Mouse (Mus musculus): ENCODE results near the gene Slc22a23. TPM values are rescaled to one million over a fixed set of nuclear protein-coding genes. Genes with fewer than 3 reads are reported as not detected.

Gene Slc22a23
- polyA plus RNA-seq, 1 experiment from 2014 or later, result 3.6 TPM

DNA sequence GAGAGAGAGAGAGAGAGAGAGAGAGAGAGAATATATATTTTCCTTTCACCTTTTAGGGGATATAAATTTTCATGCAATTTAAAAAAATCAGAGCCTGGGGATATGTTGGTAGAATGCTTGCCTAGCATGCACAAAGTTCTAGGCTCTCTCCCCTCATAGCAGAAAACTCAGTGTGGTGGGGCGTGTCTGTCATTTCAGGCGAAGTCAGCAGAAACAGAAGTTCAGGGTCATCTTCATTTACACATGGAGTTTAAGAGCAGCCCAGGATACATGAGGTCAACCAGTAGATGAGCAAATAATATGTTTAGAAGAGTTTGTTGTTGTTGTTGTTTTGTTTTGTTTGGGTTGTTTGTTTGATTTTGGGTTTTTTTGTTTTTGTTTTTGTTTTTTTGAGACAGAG is 33.4 kb downstream of the Slc22a23 start:
- H3K27ac ChIP-seq (ENCODE audit: low read length), result no peak overlapping the region
- no peak overlapping the region for H3K4me3 ChIP-seq (replicated peaks; ENCODE audit: low read length)
- no peaks in the 10 kb centered on the region for H3K36me3 ChIP-seq (ENCODE audit: control insufficient read depth, insufficient read depth, low read length)
- WGBS, result 61% methylated on average over 2 of the region's 2 CpGs
- H3K4me2 ChIP-seq (ENCODE audit: low read depth, low read length), result no peak overlapping the region
- H3K27me3 ChIP-seq (ENCODE audit: control insufficient read depth, insufficient read depth, low read length), result no peaks in the 10 kb centered on the region
- no peak overlapping the region for H3K9ac ChIP-seq (ENCODE audit: low read length)
- no peak for ATAC-seq (ENCODE audit: insufficient read depth, low FRiP score)
- H3K9me3 ChIP-seq (replicated peaks; ENCODE audit: control insufficient read depth, low read length), result no peaks in the 10 kb centered on the region
- H3K4me1 ChIP-seq (ENCODE audit: control insufficient read depth, insufficient read depth, low read length), result 0 out of 2 replicates have a peak, but pooled peaks cover 4% of the 10 kb centered on the region

DNA sequence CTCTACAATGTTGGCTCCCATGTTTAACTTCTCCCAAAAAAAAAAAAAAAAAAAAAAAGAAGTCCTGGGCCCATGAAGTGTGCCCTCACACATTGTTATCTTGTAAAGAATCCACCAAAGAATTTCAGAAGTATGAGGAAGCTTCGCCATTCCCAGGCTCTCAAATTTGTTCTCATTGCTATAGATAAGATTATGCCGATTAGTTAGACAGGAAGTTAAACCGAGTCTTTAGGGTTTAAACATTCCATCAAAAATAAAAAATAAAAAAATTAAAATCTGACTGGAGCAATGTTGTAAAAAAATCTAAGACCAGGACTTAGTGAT is 36.4 kb downstream of the Slc22a23 start:
- H3K4me2 ChIP-seq (ENCODE audit: low read depth, low read length), result no peak overlapping the region
- H3K36me3 ChIP-seq (ENCODE audit: control insufficient read depth, insufficient read depth, low read length), result no peaks in the 10 kb centered on the region
- no peak overlapping the region for H3K9ac ChIP-seq (ENCODE audit: low read length)
- no peak for ATAC-seq (ENCODE audit: insufficient read depth, low FRiP score)
- no peak overlapping the region for H3K4me3 ChIP-seq (replicated peaks; ENCODE audit: low read length)
- H3K27me3 ChIP-seq (ENCODE audit: control insufficient read depth, insufficient read depth, low read length), result no peaks in the 10 kb centered on the region
- H3K4me1 ChIP-seq (ENCODE audit: control insufficient read depth, insufficient read depth, low read length), result 0 out of 2 replicates have a peak, but pooled peaks cover 4% of the 10 kb centered on the region
- 60% methylated on average over 3 of the region's 3 CpGs for WGBS
- no peaks in the 10 kb centered on the region for H3K9me3 ChIP-seq (replicated peaks; ENCODE audit: control insufficient read depth, low read length)
- H3K27ac ChIP-seq (ENCODE audit: low read length), result no peak overlapping the region

DNA sequence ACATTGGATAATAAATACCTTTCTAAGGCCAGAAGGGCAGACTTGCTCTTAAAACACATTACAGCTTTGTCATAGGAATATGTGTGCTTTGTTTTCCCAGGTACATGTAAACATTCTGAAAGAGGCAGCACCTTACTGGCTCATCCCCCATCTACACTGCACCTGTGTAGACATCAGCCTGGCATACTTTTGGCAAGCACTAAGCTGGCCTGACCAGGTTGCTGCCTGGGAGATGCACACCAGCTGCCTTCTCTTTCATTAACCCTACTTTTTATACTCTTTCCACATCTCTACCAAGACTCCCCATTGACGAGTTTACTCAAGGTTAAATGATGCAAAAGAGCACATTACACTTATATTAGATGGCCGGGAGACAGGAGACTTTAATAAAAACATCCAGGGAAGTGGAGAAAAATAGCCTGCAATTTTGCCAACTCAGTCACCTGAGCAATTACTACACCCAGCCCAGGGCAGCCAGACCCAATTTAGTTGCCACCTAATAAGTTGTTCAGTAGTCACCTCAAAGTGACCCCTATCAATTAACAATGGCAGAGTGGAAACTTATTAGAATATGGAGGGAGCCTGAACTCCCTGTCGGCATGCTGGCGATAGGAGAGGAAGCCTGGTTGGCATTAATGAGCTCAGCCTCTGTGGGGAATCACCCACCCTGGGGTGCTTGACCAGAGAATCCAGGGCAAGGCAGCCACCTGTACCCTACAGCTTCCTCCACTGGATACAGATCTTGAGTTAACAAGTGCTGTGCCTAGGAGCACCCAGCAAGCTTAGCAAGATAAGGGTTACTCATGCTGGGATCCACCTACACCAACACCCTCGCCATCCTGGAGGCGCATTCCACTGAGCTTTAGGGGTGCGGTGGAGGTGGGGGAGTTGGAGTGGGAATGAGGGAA is 37.0 kb downstream of the Slc22a23 start:
- Histone ChIP-seq H3K27me3 (ENCODE audit: control insufficient read depth, insufficient read depth, low read length) (no peaks in the 10 kb centered on the region), H3K4me3 (replicated peaks; ENCODE audit: low read length) (no peak overlapping the region), H3K36me3 (ENCODE audit: control insufficient read depth, insufficient read depth, low read length) (no peaks in the 10 kb centered on the region), H3K27ac (ENCODE audit: low read length) (no peak overlapping the region), H3K4me1 (ENCODE audit: control insufficient read depth, insufficient read depth, low read length) (0 out of 2 replicates have a peak, but pooled peaks cover 4% of the 10 kb centered on the region), H3K4me2 (ENCODE audit: low read depth, low read length) (no peak overlapping the region), H3K9ac (ENCODE audit: low read length) (no peak overlapping the region), H3K9me3 (replicated peaks; ENCODE audit: control insufficient read depth, low read length) (no peaks in the 10 kb centered on the region)
- 60% methylated on average over 7 of the region's 7 CpGs for WGBS
- 0 out of 2 replicates have a peak, but pooled peaks have one; percentile 57 for ATAC-seq (ENCODE audit: insufficient read depth, low FRiP score)

GRCm38 (mm10) chr13:34305964-34306671 is 38.9 kb downstream of the Slc22a23 start:
- Histone ChIP-seq H3K4me3 (replicated peaks; ENCODE audit: low read length) (no peak overlapping the region), H3K9ac (ENCODE audit: low read length) (no peak overlapping the region), H3K36me3 (ENCODE audit: control insufficient read depth, insufficient read depth, low read length) (no peaks in the 10 kb centered on the region), H3K9me3 (replicated peaks; ENCODE audit: control insufficient read depth, low read length) (no peaks in the 10 kb centered on the region), H3K27me3 (ENCODE audit: control insufficient read depth, insufficient read depth, low read length) (no peaks in the 10 kb centered on the region), H3K27ac (ENCODE audit: low read length) (no peak overlapping the region), H3K4me2 (ENCODE audit: low read depth, low read length) (no peak overlapping the region), H3K4me1 (ENCODE audit: control insufficient read depth, insufficient read depth, low read length) (0 out of 2 replicates have a peak, but pooled peaks cover 4% of the 10 kb centered on the region)
- 91% methylated on average over 2 of the region's 2 CpGs for WGBS
- no peak for ATAC-seq (ENCODE audit: insufficient read depth, low FRiP score)

DNA sequence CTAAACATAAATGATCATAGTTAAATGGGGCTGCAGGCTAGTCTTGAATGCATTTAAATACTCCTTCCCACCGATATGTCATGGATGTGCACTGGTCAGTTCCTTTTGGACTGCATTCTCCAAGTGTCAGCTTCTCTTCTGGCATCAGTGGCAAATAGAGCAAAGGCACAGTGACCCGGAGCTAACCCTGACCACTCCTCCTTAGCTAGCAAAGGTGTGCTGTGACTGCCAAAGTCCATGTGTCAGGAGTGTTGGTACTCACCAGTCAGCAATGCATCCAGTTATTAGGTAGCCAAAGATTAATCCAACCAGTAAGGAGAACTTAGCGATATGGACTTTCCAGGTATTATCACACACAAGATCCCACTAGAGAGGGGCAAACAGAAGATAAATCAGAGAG is 40.1 kb downstream of the Slc22a23 start:
- 74% methylated on average over 3 of the region's 3 CpGs for WGBS
- ATAC-seq (ENCODE audit: insufficient read depth, low FRiP score), result peak; percentile 67; the same call in 1 of the 2 replicates
- H3K36me3 ChIP-seq (ENCODE audit: control insufficient read depth, insufficient read depth, low read length), result no peaks in the 10 kb centered on the region
- H3K27ac ChIP-seq (ENCODE audit: low read length), result no peak overlapping the region
- peaks cover 4% of the 10 kb centered on the region; the same call in 1 of the 2 replicates for H3K4me1 ChIP-seq (ENCODE audit: control insufficient read depth, insufficient read depth, low read length)
- H3K4me3 ChIP-seq (replicated peaks; ENCODE audit: low read length), result no peak overlapping the region
- no peaks in the 10 kb centered on the region for H3K9me3 ChIP-seq (replicated peaks; ENCODE audit: control insufficient read depth, low read length)
- H3K27me3 ChIP-seq (ENCODE audit: control insufficient read depth, insufficient read depth, low read length), result no peaks in the 10 kb centered on the region
- H3K4me2 ChIP-seq (ENCODE audit: low read depth, low read length), result no peak overlapping the region
- H3K9ac ChIP-seq (ENCODE audit: low read length), result no peak overlapping the region

- Histone ChIP-seq H3K4me3 (replicated peaks; ENCODE audit: low read length) (no peak overlapping the region), H3K36me3 (ENCODE audit: control insufficient read depth, insufficient read depth, low read length) (no peaks in the 10 kb centered on the region), H3K4me2 (ENCODE audit: low read depth, low read length) (no peak overlapping the region), H3K27ac (ENCODE audit: low read length) (no peak overlapping the region), H3K27me3 (ENCODE audit: control insufficient read depth, insufficient read depth, low read length) (no peaks in the 10 kb centered on the region), H3K9me3 (replicated peaks; ENCODE audit: control insufficient read depth, low read length) (no peaks in the 10 kb centered on the region), H3K9ac (ENCODE audit: low read length) (no peak overlapping the region), H3K4me1 (ENCODE audit: control insufficient read depth, insufficient read depth, low read length) (peaks cover 8% of the 10 kb centered on the region; the same call in 1 of the 2 replicates)
- WGBS, result 55% methylated on average over 6 of the region's 6 CpGs
- no peak for ATAC-seq (ENCODE audit: insufficient read depth, low FRiP score)
These were observed 41.5 kb downstream of the Slc22a23 start for GRCm38 (mm10) chr13:34303386-34304016.

DNA sequence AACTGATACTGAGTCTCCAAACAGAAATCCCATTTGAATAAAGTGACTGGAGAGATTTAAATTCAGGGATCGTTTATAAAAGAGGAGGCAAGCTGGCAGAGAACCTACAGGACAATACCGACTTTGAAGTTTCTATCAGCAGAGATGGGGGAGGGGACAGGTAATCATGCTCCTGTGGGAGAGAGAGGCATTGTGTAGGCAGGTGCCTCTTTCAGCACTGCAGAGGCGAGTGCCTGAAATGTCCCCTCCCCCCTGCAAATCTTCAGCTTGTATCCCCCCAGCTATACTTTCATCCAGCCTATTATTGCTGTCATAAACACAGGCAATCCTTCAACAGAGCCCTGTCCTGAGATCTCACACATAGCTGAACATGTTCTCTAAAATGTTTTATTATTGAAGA is 43.4 kb downstream of the Slc22a23 start:
- Histone ChIP-seq H3K4me1 (ENCODE audit: control insufficient read depth, insufficient read depth, low read length) (peaks cover 4% of the 10 kb centered on the region; the same call in 1 of the 2 replicates), H3K4me2 (ENCODE audit: low read depth, low read length) (no peak overlapping the region), H3K27ac (ENCODE audit: low read length) (no peak overlapping the region), H3K9ac (ENCODE audit: low read length) (no peak overlapping the region), H3K36me3 (ENCODE audit: control insufficient read depth, insufficient read depth, low read length) (no peaks in the 10 kb centered on the region), H3K4me3 (replicated peaks; ENCODE audit: low read length) (no peak overlapping the region), H3K9me3 (replicated peaks; ENCODE audit: control insufficient read depth, low read length) (no peaks in the 10 kb centered on the region), H3K27me3 (ENCODE audit: control insufficient read depth, insufficient read depth, low read length) (no peaks in the 10 kb centered on the region)
- 38% methylated on average over 3 of the region's 3 CpGs for WGBS
- ATAC-seq (ENCODE audit: insufficient read depth, low FRiP score), result no peak

DNA sequence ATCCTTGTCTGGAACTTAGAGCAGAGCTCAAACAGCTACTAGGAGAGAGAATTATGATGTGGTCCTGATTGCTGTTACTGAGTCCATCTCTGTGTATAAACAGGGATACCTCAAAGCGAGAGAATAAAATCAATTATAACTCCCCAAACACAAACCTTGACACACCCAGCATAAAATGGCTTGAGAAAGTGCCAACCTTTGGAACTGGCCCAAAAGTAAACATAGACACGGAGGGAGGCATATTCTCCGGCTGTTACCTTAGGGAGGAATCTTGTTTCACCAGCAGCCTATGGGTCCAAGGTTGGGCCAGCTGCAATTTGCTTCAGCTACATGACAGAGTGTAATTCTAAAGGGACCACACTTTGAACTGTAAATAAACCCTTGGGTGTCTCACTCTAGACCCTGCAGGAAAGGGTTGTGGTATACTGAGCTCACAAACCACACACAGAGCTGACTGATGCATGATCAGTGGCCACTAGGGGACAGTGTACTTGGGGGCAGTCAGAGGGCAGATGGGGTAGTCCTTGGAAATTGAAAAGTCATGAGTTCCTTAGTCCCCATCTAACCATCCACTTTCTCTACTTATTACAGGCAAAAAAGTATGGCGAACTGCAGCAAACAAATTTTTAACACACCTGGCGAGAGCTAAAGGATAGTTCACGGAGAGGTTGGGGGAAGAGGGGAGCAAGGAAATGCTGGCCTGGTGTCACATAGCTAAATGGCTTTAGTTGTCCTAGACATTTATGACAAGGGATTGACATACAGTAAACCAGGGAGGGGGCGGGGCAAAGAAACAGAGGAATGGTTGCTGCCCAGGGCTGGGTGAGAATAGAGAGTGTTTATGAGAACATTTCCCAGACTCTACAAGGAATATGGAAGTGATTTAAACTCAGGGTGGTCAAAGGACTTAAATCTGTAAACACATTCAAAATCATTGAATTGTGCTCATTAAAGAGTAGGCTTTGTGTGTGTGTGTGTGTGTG is 45.3 kb downstream of the Slc22a23 start:
- Histone ChIP-seq H3K4me3 (replicated peaks; ENCODE audit: low read length) (no peak overlapping the region), H3K4me2 (ENCODE audit: low read depth, low read length) (no peak overlapping the region), H3K9ac (ENCODE audit: low read length) (no peak overlapping the region), H3K27me3 (ENCODE audit: control insufficient read depth, insufficient read depth, low read length) (no peaks in the 10 kb centered on the region), H3K27ac (ENCODE audit: low read length) (peak overlapping the region; percentile 38; the same call in 1 of the 2 replicates), H3K36me3 (ENCODE audit: control insufficient read depth, insufficient read depth, low read length) (no peaks in the 10 kb centered on the region), H3K9me3 (replicated peaks; ENCODE audit: control insufficient read depth, low read length) (no peaks in the 10 kb centered on the region), H3K4me1 (ENCODE audit: control insufficient read depth, insufficient read depth, low read length) (peaks cover 4% of the 10 kb centered on the region; the same call in 1 of the 2 replicates)
- 58% methylated on average over 7 of the region's 7 CpGs for WGBS
- peak; percentile 88 for ATAC-seq (ENCODE audit: insufficient read depth, low FRiP score)

All from stomach, embryonic 16.5 days (tissue).